Mouse (Mus musculus) erythroid progenitor cell, adult 5-6 weeks (primary cell): ENCODE data around the gene 1700014D04Rik. TPM values are rescaled to one million over a fixed set of nuclear protein-coding genes. Genes with fewer than 3 reads are reported as not detected.

Experiments
- ATAC-seq: replicated peaks from 2 replicates; pipeline ENCODE4 v1.8.0; 2016; ENCODE audit warnings: moderate number of reproducible peaks, mild to moderate bottlenecking, moderate TSS enrichment, inconsistent platforms; ENCODE audit not compliant: poor library complexity, low FRiP score, severe bottlenecking
- total RNA-seq, 2 experiments: library from RNA; stranded (forward) in 1 of 2; stranded (reverse) in 1 of 2; fragments of 150-400 nt in 1 of 2; fragments of 186-747, 209-891 nt in 1 of 2; gene quantifications; 2 replicates each; pipeline versions ENCODE4 v1.2.3 to v1.2.4; 2015 to 2017; ENCODE audit warnings: low replicate concordance in 2 of 2

Gene 1700014D04Rik
- total RNA-seq, 2 experiments from 2014 or later, result 2.9 TPM; not detected in 1

DNA sequence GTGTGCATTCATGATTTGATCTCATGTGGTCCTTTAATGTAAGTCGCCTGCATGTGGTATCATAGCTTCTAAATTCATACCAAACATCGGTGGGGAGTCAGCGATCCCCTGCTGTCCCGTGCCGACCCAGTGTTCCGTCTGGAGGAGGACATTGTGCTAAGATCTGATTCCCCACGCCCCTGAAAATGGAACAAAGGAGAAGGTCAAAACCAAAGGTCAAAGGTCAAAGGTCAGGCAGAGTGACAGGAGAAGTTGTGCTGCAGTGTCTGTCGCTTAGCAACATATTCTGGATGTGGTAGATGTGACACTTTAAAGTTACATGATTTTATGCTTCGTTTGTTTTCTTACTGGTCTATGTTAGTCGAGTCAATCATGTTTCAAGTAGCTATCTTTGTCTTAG is 55.1 kb downstream of the 1700014D04Rik start:
- ATAC-seq, result no peak

Other genes with a start within 250 kb of the 1700014D04Rik start
- 35.7 and 83.4 TPM in 2 replicates for gene Agtpbp1, start 161.5 kb downstream of the 1700014D04Rik start, total RNA-seq (2015; ENCODE audit: low replicate concordance)
- 45.5 and 71.2 TPM in 2 replicates for gene Agtpbp1, start 161.5 kb downstream of the 1700014D04Rik start, total RNA-seq (2017; ENCODE audit: low replicate concordance)
- gene Naa35, start 161.5 kb downstream of the 1700014D04Rik start, total RNA-seq (2015; ENCODE audit: low replicate concordance), result 23.8 and 28.5 TPM in 2 replicates
- gene Naa35, start 161.5 kb downstream of the 1700014D04Rik start, total RNA-seq (2017; ENCODE audit: low replicate concordance), result 47.2 and 53.1 TPM in 2 replicates
- 45.0 and 46.1 TPM in 2 replicates for gene Golm1, start 70.9 kb downstream of the 1700014D04Rik start, total RNA-seq (2015; ENCODE audit: low replicate concordance)
- 78.4 and 80.5 TPM in 2 replicates for gene Golm1, start 70.9 kb downstream of the 1700014D04Rik start, total RNA-seq (2017; ENCODE audit: low replicate concordance)
- gene 4921517D22Rik, start 52.6 kb downstream of the 1700014D04Rik start, total RNA-seq (2015; ENCODE audit: low replicate concordance), result not detected in 2 replicates
- gene 4921517D22Rik, start 52.6 kb downstream of the 1700014D04Rik start, total RNA-seq (2017; ENCODE audit: low replicate concordance), result not detected in 2 replicates
- gene Spata31d1a, start 36.4 kb downstream of the 1700014D04Rik start, total RNA-seq (2015; ENCODE audit: low replicate concordance), result not detected in 2 replicates
- not detected in 2 replicates for gene Spata31d1a, start 36.4 kb downstream of the 1700014D04Rik start, total RNA-seq (2017; ENCODE audit: low replicate concordance)
- not detected in 2 replicates for gene Spata31d1b, start 34.5 kb downstream of the 1700014D04Rik start, total RNA-seq (2015; ENCODE audit: low replicate concordance)
- not detected in 2 replicates for gene Spata31d1b, start 34.5 kb downstream of the 1700014D04Rik start, total RNA-seq (2017; ENCODE audit: low replicate concordance)
- not detected in 2 replicates for gene Spata31d1d, start 15.0 kb downstream of the 1700014D04Rik start, total RNA-seq (2015; ENCODE audit: low replicate concordance)
- gene Spata31d1d, start 15.0 kb downstream of the 1700014D04Rik start, total RNA-seq (2017; ENCODE audit: low replicate concordance), result not detected in 2 replicates
- gene Isca1, start 23.1 kb upstream of the 1700014D04Rik start, total RNA-seq (2015; ENCODE audit: low replicate concordance), result 543 and 663 TPM in 2 replicates
- gene Isca1, start 23.1 kb upstream of the 1700014D04Rik start, total RNA-seq (2017; ENCODE audit: low replicate concordance), result 331 and 419 TPM in 2 replicates
- gene Gm49354, start 35.5 kb upstream of the 1700014D04Rik start, total RNA-seq (2015; ENCODE audit: low replicate concordance), result not detected in 2 replicates
- 217 and 577 TPM in 2 replicates for gene Gm49354, start 35.5 kb upstream of the 1700014D04Rik start, total RNA-seq (2017; ENCODE audit: low replicate concordance)
- gene Tut7, start 76.4 kb upstream of the 1700014D04Rik start, total RNA-seq (2015; ENCODE audit: low replicate concordance), result 459 and 492 TPM in 2 replicates
- gene Tut7, start 76.4 kb upstream of the 1700014D04Rik start, total RNA-seq (2017; ENCODE audit: low replicate concordance), result 561 and 620 TPM in 2 replicates